In genomic region chr2:60786289-60786688, GRCm38 (mm10) we compare ENCODE assay signal across 10 mouse cellular contexts.
DNase-seq lines count a peak whose midpoint lies in the region; ATAC-seq lines count a peak whose summit lies in the region.
"Had no signal": no experiment of that assay in that cellular context is flagged by ENCODE, and none has a peak within 500 bp of the region (broad histone marks: within the 10 kb centered on the region; RNA-seq: fewer than 3 reads in every experiment).

No protein-coding gene starts in this region.

- 31% methylated on average over 10 of the region's 10 CpGs for WGBS in embryonic facial prominence, embryonic 10.5 days
- WGBS in hindbrain, embryonic 14.5 days, result 47% methylated on average over 10 of the region's 10 CpGs
- WGBS in neural tube, embryonic 12.5 days, result 45% methylated on average over 10 of the region's 10 CpGs

- no peaks in the 10 kb centered on the region for H3K9me3 ChIP-seq in embryonic facial prominence, embryonic 10.5 days
- no peaks in the 10 kb centered on the region for H3K9me3 ChIP-seq in hindbrain, embryonic 14.5 days (ENCODE audit: control insufficient read depth, low read length)
- H3K9me3 ChIP-seq in neural tube, embryonic 12.5 days, result no peaks in the 10 kb centered on the region

- H3K27me3 ChIP-seq in embryonic facial prominence, embryonic 10.5 days (replicated peaks; ENCODE audit: low read depth, poor library complexity, severe bottlenecking), result peaks cover 29% of the 10 kb centered on the region
- H3K27me3 ChIP-seq in hindbrain, embryonic 14.5 days (ENCODE audit: control insufficient read depth, insufficient read depth, low read length), result no peaks in the 10 kb centered on the region
- no peaks in the 10 kb centered on the region; the same call in 1 of the 2 replicates for H3K27me3 ChIP-seq in neural tube, embryonic 12.5 days (replicated peaks)

- DNase-seq in layer of hippocampus, adult 9-11 months, result peak; percentile 30
- DNase-seq in layer of hippocampus, postnatal 10 days (ENCODE audit: low spot score in 2 of 2), result no peak
- DNase-seq in embryonic facial prominence, embryonic 10.5 days (ENCODE audit: low spot score), result peak; percentile 76
- no peak for DNase-seq in hindbrain, embryonic 14.5 days (ENCODE audit: low spot score)
- DNase-seq in adrenal gland, adult 18-20 months (ENCODE audit: low spot score in 2 of 2), result no peak
- no peak for DNase-seq in urinary bladder, postnatal 14 days (ENCODE audit: low spot score)
- DNase-seq: heart, postnatal 4 days; thymus, postnatal 25 days had no signal

- H3K9ac ChIP-seq in hindbrain, embryonic 14.5 days, result no peak overlapping the region
- no peak overlapping the region for H3K9ac ChIP-seq in neural tube, embryonic 12.5 days
- H3K9ac ChIP-seq: liver, embryonic 14.5 days had no signal

- no peak overlapping the region for H3K4me3 ChIP-seq in embryonic facial prominence, embryonic 10.5 days
- no peak overlapping the region for H3K4me3 ChIP-seq in hindbrain, embryonic 14.5 days (replicated peaks; ENCODE audit: low read length)
- H3K4me3 ChIP-seq in neural tube, embryonic 12.5 days, result no peak overlapping the region

- H3K4me1 ChIP-seq in embryonic facial prominence, embryonic 10.5 days, result peaks cover 33% of the 10 kb centered on the region
- H3K4me1 ChIP-seq in hindbrain, embryonic 14.5 days (replicated peaks; ENCODE audit: control insufficient read depth, insufficient read depth, low read length), result peaks cover 8% of the 10 kb centered on the region
- H3K4me1 ChIP-seq in neural tube, embryonic 12.5 days, result peaks cover 9% of the 10 kb centered on the region; the same call in 1 of the 2 replicates

- peak; percentile 47; the same call in 1 of the 2 replicates for ATAC-seq in hindbrain, embryonic 14.5 days (ENCODE audit: low FRiP score)
- 0 out of 2 replicates have a peak, but pooled peaks have one; percentile 14 for ATAC-seq in neural tube, embryonic 12.5 days (ENCODE audit: low FRiP score, low read depth)

- peak overlapping the region; percentile 61; the same call in 1 of the 2 replicates for H3K27ac ChIP-seq in embryonic facial prominence, embryonic 10.5 days (replicated peaks)
- H3K27ac ChIP-seq in hindbrain, embryonic 14.5 days, result no peak overlapping the region
- no peak overlapping the region for H3K27ac ChIP-seq in neural tube, embryonic 12.5 days
- H3K27ac ChIP-seq: liver, embryonic 14.5 days had no signal

- H3K36me3 ChIP-seq in embryonic facial prominence, embryonic 10.5 days (replicated peaks), result peaks cover 66% of the 10 kb centered on the region
- H3K36me3 ChIP-seq in hindbrain, embryonic 14.5 days (replicated peaks; ENCODE audit: control insufficient read depth, insufficient read depth), result peaks cover 13% of the 10 kb centered on the region; the same call in 1 of the 2 replicates
- H3K36me3 ChIP-seq in neural tube, embryonic 12.5 days, result no peaks in the 10 kb centered on the region

- no peak overlapping the region for H3K4me2 ChIP-seq in hindbrain, embryonic 14.5 days (replicated peaks)
- no peak overlapping the region for H3K4me2 ChIP-seq in neural tube, embryonic 12.5 days (replicated peaks)

Comparison
In these comparisons a context has a peak if more than half of its experiments do, and no peak if none do; other contexts are left out.
1. DNase-seq: peak in layer of hippocampus, adult 9-11 months (single experiment) and embryonic facial prominence, embryonic 10.5 days (single experiment); none in layer of hippocampus, postnatal 10 days (0 of 2), hindbrain, embryonic 14.5 days (single experiment), adrenal gland, adult 18-20 months (0 of 2) and urinary bladder, postnatal 14 days (single experiment).